Comparison of ENCODE assay signal across 8 mouse cellular contexts in the genomic region with DNA sequence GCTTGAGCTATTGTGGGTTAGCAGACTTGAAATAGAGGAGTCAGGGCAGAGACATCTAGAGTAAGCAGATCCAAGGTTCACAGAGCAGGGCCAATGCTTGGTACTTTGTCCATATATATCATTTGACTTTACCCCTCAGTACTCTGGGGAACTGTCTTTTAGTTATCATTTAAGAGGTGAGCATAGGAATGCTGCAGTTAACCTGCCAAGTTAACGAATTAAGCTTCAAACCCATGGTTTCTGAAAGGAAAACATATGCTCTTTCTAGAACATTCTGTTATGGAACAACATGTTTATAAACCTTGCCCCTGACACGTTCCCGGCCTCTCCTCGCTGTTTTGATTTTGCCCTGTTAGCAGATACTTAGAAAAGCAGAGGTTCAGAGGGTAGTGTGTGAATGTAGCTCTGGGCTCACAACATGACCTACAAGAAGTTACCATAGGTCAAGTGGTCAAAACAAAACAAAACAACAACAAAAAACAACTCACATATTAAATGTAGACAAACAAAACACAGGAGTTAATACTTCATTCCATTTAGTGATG. TPM values are rescaled to one million over a fixed set of nuclear protein-coding genes. Genes with fewer than 3 reads are reported as not detected.
DNase-seq lines count a peak whose midpoint lies in the region; ATAC-seq lines count a peak whose summit lies in the region.

No protein-coding gene starts in this region.

- H3K27ac ChIP-seq in kidney, embryonic 14.5 days (ENCODE audit: low read depth, low read length), result no peak overlapping the region
- H3K27ac ChIP-seq in embryonic facial prominence, embryonic 10.5 days (replicated peaks), result peak overlapping the region; percentile 96
- peak overlapping the region; percentile 74; the same call in 1 of the 2 replicates for H3K27ac ChIP-seq in hindbrain, embryonic 15.5 days (replicated peaks)
- no peak overlapping the region for H3K27ac ChIP-seq in midbrain, embryonic 15.5 days

- H3K4me3 ChIP-seq in kidney, embryonic 14.5 days (ENCODE audit: low read length), result peak overlapping the region; percentile 59
- H3K4me3 ChIP-seq in embryonic facial prominence, embryonic 10.5 days, result peak overlapping the region; percentile 68
- peak overlapping the region; percentile 55 for H3K4me3 ChIP-seq in hindbrain, embryonic 15.5 days
- no peak overlapping the region for H3K4me3 ChIP-seq in midbrain, embryonic 15.5 days

- H3K4me2 ChIP-seq in kidney, embryonic 14.5 days (replicated peaks; ENCODE audit: low read depth, low read length), result peak overlapping the region; percentile 81
- H3K4me2 ChIP-seq in hindbrain, embryonic 15.5 days, result peak overlapping the region; percentile 86
- peak overlapping the region; percentile 98 for H3K4me2 ChIP-seq in midbrain, embryonic 15.5 days

- H3K36me3 ChIP-seq in kidney, embryonic 14.5 days (ENCODE audit: control insufficient read depth, insufficient read depth, low read length), result no peaks in the 10 kb centered on the region
- H3K36me3 ChIP-seq in embryonic facial prominence, embryonic 10.5 days (replicated peaks), result no peaks in the 10 kb centered on the region
- no peaks in the 10 kb centered on the region for H3K36me3 ChIP-seq in hindbrain, embryonic 15.5 days
- H3K36me3 ChIP-seq in midbrain, embryonic 15.5 days (replicated peaks), result no peaks in the 10 kb centered on the region

- H3K9me3 ChIP-seq in kidney, embryonic 14.5 days (ENCODE audit: control insufficient read depth, low read length), result no peaks in the 10 kb centered on the region
- H3K9me3 ChIP-seq in embryonic facial prominence, embryonic 10.5 days, result no peaks in the 10 kb centered on the region
- H3K9me3 ChIP-seq in hindbrain, embryonic 15.5 days, result no peaks in the 10 kb centered on the region
- no peaks in the 10 kb centered on the region for H3K9me3 ChIP-seq in midbrain, embryonic 15.5 days

- H3K9ac ChIP-seq in kidney, embryonic 14.5 days (ENCODE audit: low read depth, low read length), result peak overlapping the region; percentile 69; the same call in 1 of the 2 replicates
- no peak overlapping the region; the same call in 1 of the 2 replicates for H3K9ac ChIP-seq in hindbrain, embryonic 15.5 days
- no peak overlapping the region for H3K9ac ChIP-seq in midbrain, embryonic 15.5 days

- intact Hi-C loops in gastrocnemius, postnatal 14 days (cut with DNase I; ENCODE audit: low total_unique reads), result no loop called here

- ATAC-seq in kidney, embryonic 14.5 days (ENCODE audit: low FRiP score, low TSS enrichment), result no peak
- ATAC-seq in hindbrain, embryonic 15.5 days (ENCODE audit: low FRiP score, low read depth), result no peak
- ATAC-seq in midbrain, embryonic 15.5 days (replicated peaks), result no peak

- no peaks in the 10 kb centered on the region for H3K27me3 ChIP-seq in kidney, embryonic 14.5 days (ENCODE audit: control insufficient read depth, insufficient read depth, low read length)
- no peaks in the 10 kb centered on the region for H3K27me3 ChIP-seq in embryonic facial prominence, embryonic 10.5 days (replicated peaks; ENCODE audit: low read depth, poor library complexity, severe bottlenecking)
- no peaks in the 10 kb centered on the region for H3K27me3 ChIP-seq in hindbrain, embryonic 15.5 days
- H3K27me3 ChIP-seq in midbrain, embryonic 15.5 days (replicated peaks), result no peaks in the 10 kb centered on the region

- H3K4me1 ChIP-seq in kidney, embryonic 14.5 days (ENCODE audit: control insufficient read depth, insufficient read depth, low read length), result 0 out of 2 replicates have a peak, but pooled peaks cover 13% of the 10 kb centered on the region
- peaks cover 26% of the 10 kb centered on the region for H3K4me1 ChIP-seq in embryonic facial prominence, embryonic 10.5 days
- peaks cover 12% of the 10 kb centered on the region; the same call in 1 of the 2 replicates for H3K4me1 ChIP-seq in hindbrain, embryonic 15.5 days (replicated peaks)
- H3K4me1 ChIP-seq in midbrain, embryonic 15.5 days, result peaks cover 10% of the 10 kb centered on the region

- 74% methylated on average over 4 of the region's 4 CpGs for WGBS in kidney, embryonic 14.5 days
- WGBS in embryonic facial prominence, embryonic 10.5 days, result 92% methylated on average over 4 of the region's 4 CpGs
- 88% methylated on average over 4 of the region's 4 CpGs for WGBS in hindbrain, embryonic 15.5 days
- WGBS in midbrain, embryonic 15.5 days, result 94% methylated on average over 4 of the region's 4 CpGs

- no peak for DNase-seq in kidney, adult 18-20 months
- no peak for DNase-seq in embryonic facial prominence, embryonic 10.5 days (ENCODE audit: low spot score)
- DNase-seq in gastrocnemius, postnatal 14 days, result no peak
- DNase-seq in embryo, embryonic 10.5 days (ENCODE audit: low spot score), result no peak
- DNase-seq in embryo, embryonic 10 days (ENCODE audit: low spot score), result no peak

RNA-seq across cellular contexts. Expression of a gene that starts 1.0 kb away (rescaled TPM):
- 19.8 and 21.9 TPM in 2 replicates for polyA plus RNA-seq in kidney, embryonic 14.5 days (2014; fragmentation: Nextera tagmentation; extraction: Ambion mirVana)
- 20.8 and 22.2 TPM in 2 replicates for polyA plus RNA-seq in embryonic facial prominence, embryonic 10.5 days (2016; fragmentation: Nextera tagmentation; extraction: Ambion mirVana)
- polyA plus RNA-seq in hindbrain, embryonic 15.5 days (2015; fragmentation: Nextera tagmentation; extraction: Ambion mirVana), result 6.8 and 6.9 TPM in 2 replicates
- polyA plus RNA-seq in midbrain, embryonic 15.5 days (2015; fragmentation: Nextera tagmentation; extraction: Ambion mirVana), result 5.2 and 5.5 TPM in 2 replicates
- total RNA-seq in gastrocnemius, postnatal 14 days (2021), result 1 to 10 TPM; 4.9 to 5.0 TPM

Comparison
In these comparisons a context has a peak if more than half of its experiments do, and no peak if none do; other contexts are left out.
1. H3K27ac ChIP-seq: peak in embryonic facial prominence, embryonic 10.5 days (single experiment) and hindbrain, embryonic 15.5 days (single experiment); none in kidney, embryonic 14.5 days (single experiment) and midbrain, embryonic 15.5 days (single experiment).
2. Peak in every context shown above with its lines, with median percentiles within 50 percentile points of each other: H3K4me2 ChIP-seq.